Mouse (Mus musculus) lung, postnatal 14 days (tissue): ENCODE measurements around the gene Unc80.

ENCODE experiments used
- DNase-seq: peaks from one replicate; pipeline ENCODE4 v3.0.0; 2021

Gene Unc80

GRCm38 (mm10) chr1:66730581-66730980 is 262.4 kb downstream of the Unc80 start:
- no peak for DNase-seq
